In genomic region chr9:54917010-54917677, GRCm38 (mm10) we compare ENCODE assay signal across 8 mouse cellular contexts. TPM values are rescaled to one million over a fixed set of nuclear protein-coding genes. Genes with fewer than 3 reads are reported as not detected.
A peak's percentile ranks its signal among the peaks of the same experiment; 100 is the strongest.
DNase-seq lines count a peak whose midpoint lies in the region; ATAC-seq and TF ChIP-seq lines count a peak whose summit lies in the region.

Gene Hykk (plus strand): TSS chr9:54917283.

- no peaks in the 10 kb centered on the region for H3K79me2 ChIP-seq in myocyte (ENCODE audit: control insufficient read depth, insufficient read depth)

- peak; percentile 47 for TF ChIP-seq POLR2A in myocyte (IDR thresholded peaks at IDR 0.05; ENCODE audit: insufficient read length, low read depth)

- H3K4me3 ChIP-seq in forebrain, embryonic 10.5 days = peak within 1 kb of the TSS; percentile 77
- peak within 1 kb of the TSS; percentile 73 to 79 for H3K4me3 ChIP-seq in heart, embryonic 14.5 days (ENCODE audit: control insufficient read depth in 1 of 2, insufficient read depth in 1 of 2, low read depth in 1 of 2, low read length in 2 of 2)
- H3K4me3 ChIP-seq in liver, embryonic 11.5 days (ENCODE audit: low read depth, low read length) = peak within 1 kb of the TSS; percentile 65
- peak within 1 kb of the TSS; percentile 4 for H3K4me3 ChIP-seq in myocyte

- no peaks in the 10 kb centered on the region for H3K27me3 ChIP-seq in forebrain, embryonic 10.5 days (ENCODE audit: poor library complexity, severe bottlenecking)
- no peaks in the 10 kb centered on the region for H3K27me3 ChIP-seq in heart, embryonic 14.5 days (ENCODE audit: control insufficient read depth, insufficient read depth, low read length)
- H3K27me3 ChIP-seq in liver, embryonic 11.5 days (replicated peaks; ENCODE audit: control insufficient read depth, insufficient read depth, low read length) = 0 out of 2 replicates have a peak, but pooled peaks cover 2% of the 10 kb centered on the region
- H3K27me3 ChIP-seq in myocyte (ENCODE audit: control insufficient read depth, insufficient read depth, insufficient read length) = no peaks in the 10 kb centered on the region

- under 1% methylated on average over 34 of the region's 34 CpGs for WGBS in forebrain, embryonic 10.5 days
- WGBS in heart, embryonic 14.5 days = under 1% methylated on average over 34 of the region's 34 CpGs
- under 1% methylated on average over 34 of the region's 34 CpGs for WGBS in liver, embryonic 11.5 days

- ATAC-seq in heart, embryonic 14.5 days (ENCODE audit: insufficient number of reproducible peaks, insufficient read depth, low FRiP score, low read depth) = peak; percentile 94
- peak; percentile 93 for ATAC-seq in liver, embryonic 11.5 days (replicated peaks; ENCODE audit: low FRiP score)

- H3K4me2 ChIP-seq in heart, embryonic 14.5 days (ENCODE audit: low read length) = peak within 1 kb of the TSS; percentile 77
- peak within 1 kb of the TSS; percentile 78 for H3K4me2 ChIP-seq in liver, embryonic 11.5 days
- H3K4me2 ChIP-seq in myocyte (ENCODE audit: low read depth) = peak within 1 kb of the TSS; percentile 34

- peak within 1 kb of the TSS; percentile 80 for H3K27ac ChIP-seq in forebrain, embryonic 10.5 days
- H3K27ac ChIP-seq in heart, embryonic 14.5 days (replicated peaks in 1 of 2; ENCODE audit: control insufficient read depth in 1 of 2, insufficient read depth in 1 of 2, low read depth in 2 of 2, low read length in 2 of 2) = peak within 1 kb of the TSS; percentile 46 to 58
- H3K27ac ChIP-seq in liver, embryonic 11.5 days (ENCODE audit: low read depth, low read length) = no peak within 1 kb of the TSS

- peaks cover 15% of the 10 kb centered on the region for H3K4me1 ChIP-seq in forebrain, embryonic 10.5 days
- H3K4me1 ChIP-seq in heart, embryonic 14.5 days (ENCODE audit: control insufficient read depth in 2 of 2, insufficient read depth in 2 of 2, low read length in 2 of 2) = peaks cover 0 to 8% of the 10 kb centered on the region in 2 experiments; a peak in 1 of 4 replicates
- H3K4me1 ChIP-seq in liver, embryonic 11.5 days (replicated peaks; ENCODE audit: control insufficient read depth, insufficient read depth, low read length) = 0 out of 2 replicates have a peak, but pooled peaks cover 4% of the 10 kb centered on the region

- peaks cover 5% of the 10 kb centered on the region for H3K36me3 ChIP-seq in forebrain, embryonic 10.5 days (replicated peaks)
- H3K36me3 ChIP-seq in heart, embryonic 14.5 days (ENCODE audit: control insufficient read depth, insufficient read depth, low read length) = 0 out of 2 replicates have a peak, but pooled peaks cover under 1% of the 10 kb centered on the region
- H3K36me3 ChIP-seq in liver, embryonic 11.5 days (ENCODE audit: control insufficient read depth, insufficient read depth, low read length) = no peaks in the 10 kb centered on the region
- H3K36me3 ChIP-seq in myocyte (ENCODE audit: control insufficient read depth, insufficient read depth) = no peaks in the 10 kb centered on the region

- H3K9me3 ChIP-seq in forebrain, embryonic 10.5 days = no peaks in the 10 kb centered on the region
- H3K9me3 ChIP-seq in heart, embryonic 14.5 days (ENCODE audit: control insufficient read depth, low read length) = no peaks in the 10 kb centered on the region
- peaks cover 3% of the 10 kb centered on the region; the same call in 1 of the 2 replicates for H3K9me3 ChIP-seq in liver, embryonic 11.5 days (ENCODE audit: control insufficient read depth, low read length)

- peak within 1 kb of the TSS; percentile 82 for H3K9ac ChIP-seq in heart, embryonic 14.5 days (ENCODE audit: low read length)
- H3K9ac ChIP-seq in liver, embryonic 11.5 days (ENCODE audit: low read depth, low read length) = peak within 1 kb of the TSS; percentile 34; the same call in 1 of the 2 replicates

- peak; percentile 88 for DNase-seq in CD4-positive, CD25-positive, alpha-beta regulatory T cell, adult 2 months (ENCODE audit: low read depth, low spot score)
- DNase-seq in c-Kit-positive CD71-positive TER-119-negative erythroid progenitor cells, embryonic 14.5 days (ENCODE audit: low read depth) = peak; percentile 58
- DNase-seq in forebrain, embryonic 10.5 days (ENCODE audit: extremely low spot score, low spot score) = peak; percentile 90
- DNase-seq in kidney, postnatal 10 days = peak; percentile 94
- DNase-seq in liver, embryonic 11.5 days (ENCODE audit: low spot score) = peak; percentile 76
- DNase-seq in spleen, postnatal 4 days (ENCODE audit: low spot score in 2 of 2) = peak; percentile 75 to 81

- no peak within 1 kb of the TSS for H3ac ChIP-seq in myocyte (ENCODE audit: control insufficient read depth, insufficient read length)

TF ChIP-seq in myocyte, 11 proteins besides CTCF, POLR2A, EP300 and RAD21:
- TF ChIP-seq TCF12 (IDR thresholded peaks at IDR 0.05; ENCODE audit: insufficient read depth, poor library complexity, severe bottlenecking) (no peak), MYOG (IDR thresholded peaks at IDR 0.05; ENCODE audit: control insufficient read depth in 1 of 3, insufficient read depth in 1 of 3, insufficient read length in 2 of 3, low read depth in 2 of 3) (no peak), SRF (IDR thresholded peaks at IDR 0.05; ENCODE audit: control insufficient read depth, insufficient read length, low read depth) (no peak), USF1 (IDR thresholded peaks at IDR 0.05; ENCODE audit: low read depth) (no peak), REST (IDR thresholded peaks at IDR 0.05; ENCODE audit: insufficient read depth, insufficient read length) (no peak), POLR2AphosphoS2 (IDR thresholded peaks at IDR 0.05; ENCODE audit: insufficient read length, low read depth) (no peak)

RNA-seq across cellular contexts. Expression of gene Hykk, which starts in this region (rescaled TPM):
- polyA plus RNA-seq in forebrain, embryonic 10.5 days (2016; fragmentation: Nextera tagmentation; extraction: Ambion mirVana) = 4.3 and 5.0 TPM in 2 replicates
- 2.8 and 3.1 TPM in 2 replicates for polyA plus RNA-seq in heart, embryonic 14.5 days (2014; fragmentation: Nextera tagmentation; extraction: Ambion mirVana)
- 1.9 and 2.3 TPM in 2 replicates for polyA plus RNA-seq in liver, embryonic 11.5 days (2014; fragmentation: Nextera tagmentation; extraction: Ambion mirVana)
- 0.04 TPM for polyA plus RNA-seq in myocyte (2012; fragmentation: generic; extraction: Trizol)

Comparison
In these comparisons a context has a peak if more than half of its experiments do, and no peak if none do; other contexts are left out.
1. H3K4me3 ChIP-seq: peak in every context shown above with its lines; median percentile 77 in forebrain, embryonic 10.5 days; 76 in heart, embryonic 14.5 days; 65 in liver, embryonic 11.5 days; 4 in myocyte.